Mouse (Mus musculus): Measurements from ENCODE around the gene H2-Ke6. TPM values are rescaled to one million over a fixed set of nuclear protein-coding genes. Genes with fewer than 3 reads are reported as not detected.
A peak's percentile ranks its signal among the peaks of the same experiment; 100 is the strongest.

The H2-Ke6 gene
- polyA plus RNA-seq, 1 experiment from 2014 or later: 74.3 TPM

DNA sequence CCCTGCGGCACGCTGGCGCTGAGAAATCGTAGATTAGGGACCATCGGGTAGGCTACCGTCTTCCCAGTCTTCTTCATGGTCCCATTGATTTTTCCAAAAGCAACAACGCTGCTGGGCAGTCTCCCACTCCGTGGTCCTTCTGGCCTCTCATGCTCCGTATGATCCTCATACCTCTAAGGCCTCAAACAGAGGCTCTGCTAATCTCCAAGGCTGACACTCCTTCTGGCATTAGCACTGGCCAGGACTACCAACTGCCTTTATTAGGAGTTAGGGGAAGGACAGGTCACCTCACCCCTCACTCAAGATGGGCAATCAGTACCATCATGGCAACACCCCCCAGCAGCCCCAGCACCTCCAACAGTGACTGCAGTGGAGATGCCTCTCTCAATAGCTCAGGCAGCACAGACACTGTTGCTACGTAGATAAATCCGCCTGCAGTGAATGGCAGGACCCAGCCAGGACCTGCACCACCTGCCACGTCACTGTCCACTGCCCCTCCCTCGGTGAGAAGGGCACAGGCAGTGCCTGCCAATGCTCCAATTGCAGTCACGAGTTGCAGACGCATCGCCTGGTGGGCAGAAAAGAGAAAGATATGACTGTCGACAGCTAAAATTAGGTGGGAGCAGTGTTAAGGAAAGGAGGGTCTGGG is 765 bp upstream of the H2-Ke6 start:
- H3K9me3 ChIP-seq: no peaks in the 10 kb centered on the region
- WGBS: 43% methylated on average over 17 of the region's 17 CpGs
- peak overlapping the region; percentile 81 for H3K4me3 ChIP-seq
- no peaks in the 10 kb centered on the region for H3K27me3 ChIP-seq
- H3K27ac ChIP-seq (replicated peaks): peak overlapping the region; percentile 98
- H3K36me3 ChIP-seq: peaks cover 21% of the 10 kb centered on the region
- H3K4me1 ChIP-seq: peaks cover 78% of the 10 kb centered on the region
- no peak for ATAC-seq (replicated peaks)
- H3K9ac ChIP-seq (replicated peaks): peak overlapping the region; percentile 74; the same call in 1 of the 2 replicates
- H3K4me2 ChIP-seq (replicated peaks): peak overlapping the region; percentile 90

DNA sequence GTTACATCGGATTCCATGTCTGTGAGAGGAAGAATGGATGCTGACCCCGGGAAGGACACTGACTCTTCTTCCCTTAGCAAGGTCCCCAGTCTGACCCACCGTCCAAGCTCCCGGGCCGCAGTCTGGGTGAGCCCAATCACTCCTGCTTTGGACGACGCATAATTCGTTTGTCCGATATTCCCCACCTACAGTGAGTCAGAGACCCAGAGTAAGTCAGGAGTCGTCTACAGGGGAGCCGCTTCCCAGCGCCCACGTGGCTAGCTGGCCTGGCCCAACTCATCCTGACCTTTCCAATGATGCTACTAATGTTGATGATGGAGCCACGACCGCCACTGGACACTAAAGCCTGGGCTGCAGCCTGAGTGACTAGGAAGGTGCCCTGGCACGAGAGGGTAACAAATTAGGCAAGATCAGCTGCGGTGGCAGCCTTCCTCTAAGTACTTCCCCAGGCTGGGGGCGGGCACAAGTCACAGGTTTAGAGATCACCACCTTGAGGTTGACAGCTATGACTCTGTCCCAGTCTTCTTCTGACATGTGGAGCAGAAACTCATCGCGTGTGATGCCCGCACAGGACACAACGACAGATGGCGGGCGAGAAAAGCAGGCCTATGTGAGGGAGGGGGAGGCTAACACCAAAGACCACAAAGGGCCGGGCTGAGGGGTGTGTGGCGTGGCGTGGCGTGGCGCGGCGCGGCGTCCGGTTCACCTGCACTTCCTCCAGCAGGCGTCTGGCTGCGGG is 774 bp downstream of the H2-Ke6 start:
- 4% methylated on average over 36 of the region's 36 CpGs for WGBS
- H3K4me2 ChIP-seq (replicated peaks): peak overlapping the region; percentile 90
- no peaks in the 10 kb centered on the region for H3K27me3 ChIP-seq
- peaks cover 73% of the 10 kb centered on the region for H3K4me1 ChIP-seq
- ATAC-seq (replicated peaks): no peak
- peaks cover 24% of the 10 kb centered on the region for H3K36me3 ChIP-seq
- H3K4me3 ChIP-seq: peak overlapping the region; percentile 81
- H3K9ac ChIP-seq (replicated peaks): peak overlapping the region; percentile 74
- H3K27ac ChIP-seq (replicated peaks): peak overlapping the region; percentile 98
- no peaks in the 10 kb centered on the region for H3K9me3 ChIP-seq

DNA sequence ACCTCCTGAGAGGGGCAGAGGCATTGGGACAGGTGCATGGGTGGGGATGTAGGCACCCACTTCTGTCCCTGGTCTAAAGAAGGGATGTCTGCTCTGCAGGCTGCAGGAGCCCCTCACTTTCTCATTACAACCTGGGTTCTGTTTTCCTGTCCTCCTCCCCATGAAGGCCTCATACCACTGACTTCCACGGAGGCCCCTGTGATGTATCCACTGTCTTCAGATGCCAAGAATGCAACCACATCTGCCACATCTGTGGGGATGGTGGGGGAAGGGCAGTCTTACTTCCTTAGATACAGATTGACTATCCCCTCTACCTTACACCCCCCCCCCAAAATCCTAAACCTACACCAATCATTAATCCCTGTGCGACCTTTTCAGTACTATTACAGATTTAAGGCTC is 1.6 kb downstream of the H2-Ke6 start:
- Histone ChIP-seq H3K9me3 (no peaks in the 10 kb centered on the region), H3K27ac (replicated peaks) (peak overlapping the region; percentile 98), H3K27me3 (no peaks in the 10 kb centered on the region), H3K4me3 (peak overlapping the region; percentile 85), H3K36me3 (peaks cover 32% of the 10 kb centered on the region), H3K4me1 (peaks cover 73% of the 10 kb centered on the region), H3K9ac (replicated peaks) (peak overlapping the region; percentile 91), H3K4me2 (replicated peaks) (peak overlapping the region; percentile 90)
- 5% methylated on average over 2 of the region's 2 CpGs for WGBS
- ATAC-seq (replicated peaks): no peak

DNA sequence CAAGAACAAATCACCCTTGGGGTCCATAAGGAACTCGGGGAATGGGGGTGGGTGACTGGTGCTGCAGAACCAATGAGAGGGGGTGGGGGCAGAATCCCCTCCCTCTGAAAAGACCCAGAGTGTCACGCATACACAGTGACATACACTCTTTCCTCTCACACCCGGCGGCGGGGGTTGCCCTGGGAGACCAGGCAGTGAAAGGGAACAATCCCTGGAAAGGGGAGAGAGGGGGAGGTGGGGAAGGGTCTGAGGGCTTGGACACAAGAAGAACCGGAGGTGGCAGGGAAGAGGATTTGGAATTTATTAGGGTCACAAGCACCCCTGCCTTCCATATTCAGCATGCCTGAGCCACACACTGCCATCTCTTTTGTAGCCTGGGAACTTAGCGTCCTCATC is 2.1 kb downstream of the H2-Ke6 start:
- Histone ChIP-seq H3K4me3 (peak overlapping the region; percentile 85), H3K9me3 (no peaks in the 10 kb centered on the region), H3K9ac (replicated peaks) (peak overlapping the region; percentile 91), H3K4me1 (peaks cover 69% of the 10 kb centered on the region), H3K27me3 (no peaks in the 10 kb centered on the region), H3K4me2 (replicated peaks) (peak overlapping the region; percentile 90), H3K27ac (replicated peaks) (peak overlapping the region; percentile 98), H3K36me3 (peaks cover 36% of the 10 kb centered on the region)
- 5% methylated on average over 7 of the region's 7 CpGs for WGBS
- ATAC-seq (replicated peaks): peak; percentile 20

DNA sequence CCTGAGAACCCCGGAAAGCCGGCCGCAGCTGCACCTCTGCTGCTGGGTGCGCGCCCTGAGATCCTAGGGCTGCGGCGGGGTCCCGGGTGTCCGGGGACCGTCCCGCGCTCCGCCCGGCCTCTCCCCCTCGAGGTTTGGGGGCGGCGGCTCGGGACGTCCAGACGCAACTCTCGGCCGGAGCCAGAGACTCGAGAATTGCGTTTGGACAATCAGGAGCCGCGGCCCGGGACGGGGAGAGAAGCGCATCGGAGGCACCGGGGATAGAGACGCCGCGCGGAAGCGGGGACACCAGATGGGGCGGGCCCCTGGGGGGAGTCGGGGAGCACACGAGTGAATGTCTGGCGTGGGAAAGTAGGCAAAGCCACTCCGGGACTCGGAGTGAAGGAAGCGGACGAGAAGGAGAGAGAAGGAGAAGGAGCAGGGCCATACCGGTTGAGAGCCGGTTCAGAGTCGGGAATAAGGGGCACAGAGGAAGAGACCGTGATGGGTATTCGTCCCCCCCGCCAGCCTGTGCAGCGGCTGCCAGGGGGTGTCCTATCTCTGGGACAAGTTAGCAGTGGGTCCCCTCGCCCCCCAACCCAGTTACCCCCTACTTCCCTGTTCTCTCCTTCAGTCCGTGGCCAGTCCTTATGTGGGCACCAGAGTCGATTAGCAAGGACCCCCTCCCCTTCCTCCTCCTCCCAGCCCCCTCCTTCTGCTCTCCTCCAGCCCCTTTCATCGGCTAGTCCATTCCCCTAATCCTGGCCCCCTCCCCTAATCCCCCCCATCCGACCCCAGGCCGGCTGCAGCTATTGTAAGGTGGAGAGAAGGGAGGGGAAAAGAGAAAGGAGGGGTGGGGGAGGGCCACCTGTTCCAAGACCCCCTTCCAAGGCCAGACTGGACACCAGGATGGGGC is 2.8 kb downstream of the H2-Ke6 start:
- Histone ChIP-seq H3K27me3 (no peaks in the 10 kb centered on the region), H3K4me1 (peaks cover 63% of the 10 kb centered on the region), H3K9ac (replicated peaks) (peak overlapping the region; percentile 91), H3K27ac (replicated peaks) (peak overlapping the region; percentile 98), H3K9me3 (no peaks in the 10 kb centered on the region), H3K4me3 (peak overlapping the region; percentile 85), H3K36me3 (peaks cover 38% of the 10 kb centered on the region), H3K4me2 (replicated peaks) (peak overlapping the region; percentile 90)
- peak; percentile 0; the same call in 1 of the 2 replicates for ATAC-seq (replicated peaks)
- WGBS: under 1% methylated on average over 55 of the region's 57 CpGs

DNA sequence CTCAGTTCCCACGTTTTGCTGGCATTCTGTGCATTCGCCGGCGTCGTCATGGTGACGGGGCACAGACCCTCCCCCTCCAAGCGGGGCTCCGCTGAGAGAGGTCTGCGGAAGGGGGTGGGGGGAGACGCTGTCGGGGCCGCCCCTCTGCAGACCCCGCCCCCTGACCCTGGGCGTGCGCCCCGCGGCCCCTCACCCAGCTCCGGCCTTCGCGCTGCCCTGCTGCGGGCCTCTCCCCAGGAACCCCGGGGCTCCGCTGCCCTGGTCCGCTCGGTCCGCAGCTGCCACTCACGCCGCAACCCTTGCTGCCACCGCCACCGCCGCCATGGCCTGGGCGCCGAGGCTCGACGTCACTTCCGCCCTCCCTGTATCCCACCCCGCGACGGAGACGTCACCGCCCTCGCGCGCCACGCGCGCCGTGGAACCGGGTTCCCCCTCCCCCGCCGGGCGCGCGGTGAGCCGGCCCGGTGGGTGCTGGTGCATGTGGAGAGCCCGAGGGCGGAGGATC is 3.5 kb downstream of the H2-Ke6 start, which contains the start of gene Ring1:
Gene Ring1 (minus strand): TSS at position 364 of the 505 bp plus-strand sequence.
- no peaks in the 10 kb centered on the region for H3K9me3 ChIP-seq
- no peaks in the 10 kb centered on the region for H3K27me3 ChIP-seq
- peak within 1 kb of the TSS; percentile 98 for H3K27ac ChIP-seq (replicated peaks)
- H3K4me1 ChIP-seq: peaks cover 55% of the 10 kb centered on the region
- peak within 1 kb of the TSS; percentile 90 for H3K4me2 ChIP-seq (replicated peaks)
- WGBS: under 1% methylated on average over 57 of the region's 58 CpGs
- peaks cover 32% of the 10 kb centered on the region for H3K36me3 ChIP-seq
- peak within 1 kb of the TSS; percentile 85 for H3K4me3 ChIP-seq
- H3K9ac ChIP-seq (replicated peaks): peak within 1 kb of the TSS; percentile 91
- peak; percentile 75 for ATAC-seq (replicated peaks)

DNA sequence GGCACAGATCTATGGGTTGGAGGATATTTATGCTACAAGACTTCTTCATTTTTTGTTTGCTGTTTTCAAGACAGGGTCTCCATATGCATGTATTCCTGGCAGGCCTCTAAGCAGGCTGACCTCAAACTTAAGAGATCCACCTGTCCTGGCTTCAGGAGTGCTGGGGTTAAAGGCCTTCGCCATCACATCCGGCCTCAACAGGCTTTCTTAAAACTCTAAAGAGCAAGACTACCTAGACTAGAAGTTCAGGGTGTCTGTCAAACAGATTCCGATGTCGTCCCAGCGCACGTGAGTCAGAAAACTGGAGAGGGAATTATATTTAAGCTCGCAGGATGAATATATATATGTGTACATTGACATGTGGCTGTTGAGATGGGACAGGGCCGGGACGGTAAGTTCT is 4.2 kb downstream of the H2-Ke6 start:
- Histone ChIP-seq H3K4me1 (peaks cover 49% of the 10 kb centered on the region), H3K4me3 (peak overlapping the region; percentile 85), H3K27me3 (no peaks in the 10 kb centered on the region), H3K4me2 (replicated peaks) (peak overlapping the region; percentile 90), H3K27ac (replicated peaks) (peak overlapping the region; percentile 98), H3K9ac (replicated peaks) (peak overlapping the region; percentile 91; the same call in 1 of the 2 replicates), H3K9me3 (no peaks in the 10 kb centered on the region), H3K36me3 (peaks cover 25% of the 10 kb centered on the region)
- no peak for ATAC-seq (replicated peaks)
- 59% methylated on average over 9 of the region's 9 CpGs for WGBS

DNA sequence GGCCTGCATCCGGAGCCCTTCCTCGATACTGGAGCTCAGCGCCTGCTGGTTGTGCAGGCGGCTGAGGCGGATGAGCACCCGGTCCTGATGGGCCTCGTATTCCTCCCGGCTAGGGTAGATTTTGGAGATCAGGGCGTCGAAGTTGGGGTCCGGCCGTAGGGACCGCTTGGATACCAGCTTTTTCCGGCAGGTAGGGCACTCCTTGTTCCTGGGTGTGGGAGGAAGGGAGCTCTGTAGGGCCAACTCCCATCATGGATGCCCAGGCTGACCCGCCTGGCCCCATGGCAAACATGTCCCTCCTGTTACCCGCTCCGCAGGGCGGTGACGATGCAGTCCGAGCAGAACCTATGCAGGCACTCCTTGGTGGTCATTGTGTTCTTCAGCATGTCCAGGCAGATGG is 4.9 kb downstream of the H2-Ke6 start:
- H3K9ac ChIP-seq (replicated peaks): no peak overlapping the region
- no peak overlapping the region for H3K27ac ChIP-seq (replicated peaks)
- ATAC-seq (replicated peaks): no peak
- H3K36me3 ChIP-seq: peaks cover 20% of the 10 kb centered on the region
- no peaks in the 10 kb centered on the region for H3K9me3 ChIP-seq
- no peak overlapping the region for H3K4me2 ChIP-seq (replicated peaks)
- 97% methylated on average over 20 of the region's 20 CpGs for WGBS
- no peak overlapping the region for H3K4me3 ChIP-seq
- H3K4me1 ChIP-seq: peaks cover 42% of the 10 kb centered on the region
- H3K27me3 ChIP-seq: no peaks in the 10 kb centered on the region

DNA sequence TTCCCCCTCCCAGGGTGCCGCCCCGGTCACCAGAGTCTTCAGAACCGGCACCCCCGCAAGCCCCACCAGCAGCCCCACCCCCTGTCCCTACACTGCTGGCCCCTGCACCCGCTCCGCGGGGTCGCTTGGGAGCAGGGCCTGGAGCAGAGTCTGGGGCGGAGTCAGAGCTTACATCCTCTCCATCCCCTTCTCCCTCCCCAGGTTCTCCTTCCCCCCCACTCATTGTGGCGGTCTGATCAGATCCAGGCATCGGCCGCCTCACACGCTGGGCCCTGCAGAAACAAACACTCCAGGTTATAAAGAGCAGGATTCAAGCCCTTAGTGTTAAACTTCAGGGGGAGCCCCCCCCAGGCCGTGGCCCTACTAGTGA is 5.5 kb downstream of the H2-Ke6 start:
- peaks cover 37% of the 10 kb centered on the region for H3K4me1 ChIP-seq
- H3K4me2 ChIP-seq (replicated peaks): no peak overlapping the region
- no peaks in the 10 kb centered on the region for H3K9me3 ChIP-seq
- ATAC-seq (replicated peaks): no peak
- 92% methylated on average over 14 of the region's 14 CpGs for WGBS
- no peak overlapping the region for H3K27ac ChIP-seq (replicated peaks)
- no peak overlapping the region for H3K4me3 ChIP-seq
- H3K9ac ChIP-seq (replicated peaks): no peak overlapping the region
- peaks cover 20% of the 10 kb centered on the region for H3K36me3 ChIP-seq
- no peaks in the 10 kb centered on the region for H3K27me3 ChIP-seq

DNA sequence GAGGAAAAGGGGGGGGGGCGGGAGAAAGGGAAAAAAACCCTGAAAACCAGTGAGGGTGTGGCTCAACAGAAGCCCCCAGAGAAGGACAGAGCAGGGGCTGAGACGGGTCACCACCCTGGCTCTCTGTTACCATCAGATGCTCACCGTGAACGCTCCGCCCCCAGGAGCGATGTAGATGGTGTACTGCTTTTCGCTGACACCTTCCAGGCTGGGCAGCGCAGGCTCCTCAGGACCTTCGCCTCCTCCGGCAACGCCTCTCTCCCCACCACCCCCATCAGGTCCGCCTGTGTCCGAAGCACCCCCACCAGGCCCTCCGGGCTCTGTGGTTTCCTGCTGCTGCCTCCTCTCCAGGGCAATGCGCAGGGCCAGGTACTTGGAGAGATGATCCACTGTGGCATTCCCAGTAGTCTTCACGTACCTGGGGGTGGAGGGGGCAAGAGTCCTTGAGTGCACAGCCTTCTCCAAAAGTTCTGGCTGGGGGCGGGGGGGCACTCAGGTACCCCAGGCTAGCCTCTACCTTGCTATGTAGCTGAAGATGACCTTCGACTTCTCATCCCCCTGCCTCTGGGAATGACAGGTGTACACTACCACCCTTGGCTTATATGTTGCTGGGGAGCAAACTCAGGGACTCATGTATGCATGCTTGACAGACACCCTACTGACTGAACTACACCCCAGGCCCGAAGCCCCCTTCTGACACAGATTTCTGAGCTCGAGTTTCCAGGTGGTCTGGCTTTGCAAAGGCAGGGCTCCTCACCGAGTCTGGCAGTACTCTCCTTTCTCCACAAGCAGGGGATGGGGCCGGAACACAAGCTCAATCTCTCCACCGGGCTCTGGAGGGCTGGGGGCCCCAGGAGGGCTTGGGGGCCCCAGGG is 6.1 kb downstream of the H2-Ke6 start:
- Histone ChIP-seq H3K9me3 (no peaks in the 10 kb centered on the region), H3K4me2 (replicated peaks) (no peak overlapping the region), H3K27ac (replicated peaks) (no peak overlapping the region), H3K4me3 (no peak overlapping the region), H3K36me3 (peaks cover 20% of the 10 kb centered on the region), H3K4me1 (peaks cover 31% of the 10 kb centered on the region), H3K9ac (replicated peaks) (no peak overlapping the region), H3K27me3 (no peaks in the 10 kb centered on the region)
- 96% methylated on average over 23 of the region's 23 CpGs for WGBS
- no peak for ATAC-seq (replicated peaks)

DNA sequence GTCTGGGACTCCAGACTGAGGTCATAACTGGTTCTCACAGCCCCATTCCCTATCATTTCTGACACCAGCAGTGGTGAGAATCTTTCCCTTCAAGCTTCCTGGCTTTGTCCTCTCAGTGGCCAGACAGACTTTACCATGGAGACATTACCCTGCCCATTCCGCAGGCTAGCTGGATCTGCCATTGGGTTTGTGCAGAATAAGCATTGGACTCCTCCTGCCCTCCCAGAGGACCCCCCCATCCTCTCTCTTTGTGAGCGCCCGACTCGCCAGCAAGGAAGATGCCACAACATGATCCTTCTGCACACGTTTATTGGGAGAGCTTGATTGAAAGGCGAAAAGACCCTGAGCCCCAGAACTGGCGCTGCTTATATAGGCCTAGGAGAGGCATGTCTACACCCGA is 14.4 kb downstream of the H2-Ke6 start:
- H3K9me3 ChIP-seq: no peaks in the 10 kb centered on the region
- no peak overlapping the region for H3K4me3 ChIP-seq
- H3K4me2 ChIP-seq (replicated peaks): no peak overlapping the region
- no peaks in the 10 kb centered on the region for H3K36me3 ChIP-seq
- 94% methylated on average over 8 of the region's 8 CpGs for WGBS
- H3K27me3 ChIP-seq: no peaks in the 10 kb centered on the region
- no peak overlapping the region for H3K9ac ChIP-seq (replicated peaks)
- no peak overlapping the region for H3K27ac ChIP-seq (replicated peaks)
- ATAC-seq (replicated peaks): no peak
- no peaks in the 10 kb centered on the region for H3K4me1 ChIP-seq

Measured in forebrain, embryonic 15.5 days (tissue).